Mouse (Mus musculus): ENCODE measurements at regions not wholly inside any gene's neighbourhood (a gene's known extent, or its start where the extent isn't known, plus 50 kb on each side); places are given as distances from the start of the nearest gene placed in this dataset.

DNA sequence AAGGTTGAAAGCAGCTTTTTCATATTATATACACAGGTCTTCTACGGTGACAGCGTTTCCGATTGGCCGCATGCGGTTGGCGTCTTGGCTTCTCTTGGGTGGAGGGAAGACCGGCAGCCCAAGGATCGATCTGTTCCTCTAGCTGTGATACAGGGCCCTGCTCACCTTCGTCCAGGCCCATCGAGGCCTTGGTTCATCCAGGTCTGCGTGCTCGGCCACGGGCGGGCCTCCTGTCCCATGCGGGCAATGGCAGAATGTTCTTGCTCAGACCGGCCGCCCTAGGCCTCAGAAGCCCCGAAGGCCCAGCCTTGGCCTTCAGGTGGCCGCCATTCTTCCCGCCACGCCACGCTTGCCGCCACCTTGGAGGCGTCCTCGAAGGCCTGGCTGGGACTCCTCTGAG is 194.4 kb upstream of the Ppp6c start:
- ATAC-seq = no peak

GRCm38 (mm10) chr2:39400336-39400735 is 174.1 kb upstream of the Ppp6c start:
- no peak for ATAC-seq

- ATAC-seq = no peak
Observed at GRCm38 (mm10) chr2:39399523-39399922, 173.3 kb upstream of the Ppp6c start.

- ATAC-seq = no peak
Observed at GRCm38 (mm10) chr2:39394643-39395042, 168.4 kb upstream of the Ppp6c start.

- no peak for ATAC-seq
Observed at GRCm38 (mm10) chr2:39377264-39377663, 151.0 kb upstream of the Ppp6c start.

- ATAC-seq = peak; percentile 96
Observed at GRCm38 (mm10) chr2:39373068-39373779, 147.0 kb upstream of the Ppp6c start.

DNA sequence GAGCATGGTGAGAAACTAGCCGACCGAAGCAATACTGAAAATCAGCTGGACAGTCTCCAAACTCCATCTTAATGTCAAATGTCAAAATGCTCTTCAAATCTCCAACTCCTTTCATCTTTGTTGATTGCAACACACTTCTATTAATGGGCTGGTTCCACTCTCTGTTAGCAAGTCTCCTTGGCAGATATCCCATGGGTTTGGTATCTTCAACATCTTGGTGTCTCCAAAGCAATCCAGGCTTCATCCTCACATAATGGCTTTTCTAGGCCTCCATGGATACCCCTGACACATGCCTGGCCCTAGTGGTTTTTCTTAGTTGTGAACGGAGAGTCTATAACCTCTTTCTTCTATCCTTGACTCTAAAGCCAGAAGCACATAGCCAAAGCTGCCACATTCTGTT is 118.0 kb upstream of the Ppp6c start:
- ATAC-seq = no peak

- no peak for ATAC-seq
Observed at GRCm38 (mm10) chr2:39340406-39340805, 114.2 kb upstream of the Ppp6c start.

GRCm38 (mm10) chr2:39338832-39339649 is 112.8 kb upstream of the Ppp6c start:
- ATAC-seq = no peak

DNA sequence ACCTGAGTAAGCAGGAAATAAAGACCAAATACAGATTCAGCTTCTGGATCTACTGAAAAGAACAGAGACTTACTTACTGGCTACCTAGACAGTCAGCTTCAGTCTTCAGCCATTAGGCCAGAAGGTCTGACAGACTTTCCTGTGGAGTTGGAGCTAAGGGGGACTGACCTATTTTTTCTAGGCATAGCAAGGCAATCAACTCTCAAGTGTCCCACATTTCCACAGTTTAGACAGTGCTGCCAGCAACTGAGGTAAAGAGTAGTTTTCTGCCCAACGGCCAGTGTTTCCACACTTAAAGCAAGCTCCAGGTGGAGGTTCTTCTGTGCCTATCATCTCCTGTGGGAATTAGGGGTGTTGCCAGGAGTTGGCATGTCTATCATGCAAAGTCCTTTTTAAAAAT is 111.3 kb upstream of the Ppp6c start:
- ATAC-seq = no peak

DNA sequence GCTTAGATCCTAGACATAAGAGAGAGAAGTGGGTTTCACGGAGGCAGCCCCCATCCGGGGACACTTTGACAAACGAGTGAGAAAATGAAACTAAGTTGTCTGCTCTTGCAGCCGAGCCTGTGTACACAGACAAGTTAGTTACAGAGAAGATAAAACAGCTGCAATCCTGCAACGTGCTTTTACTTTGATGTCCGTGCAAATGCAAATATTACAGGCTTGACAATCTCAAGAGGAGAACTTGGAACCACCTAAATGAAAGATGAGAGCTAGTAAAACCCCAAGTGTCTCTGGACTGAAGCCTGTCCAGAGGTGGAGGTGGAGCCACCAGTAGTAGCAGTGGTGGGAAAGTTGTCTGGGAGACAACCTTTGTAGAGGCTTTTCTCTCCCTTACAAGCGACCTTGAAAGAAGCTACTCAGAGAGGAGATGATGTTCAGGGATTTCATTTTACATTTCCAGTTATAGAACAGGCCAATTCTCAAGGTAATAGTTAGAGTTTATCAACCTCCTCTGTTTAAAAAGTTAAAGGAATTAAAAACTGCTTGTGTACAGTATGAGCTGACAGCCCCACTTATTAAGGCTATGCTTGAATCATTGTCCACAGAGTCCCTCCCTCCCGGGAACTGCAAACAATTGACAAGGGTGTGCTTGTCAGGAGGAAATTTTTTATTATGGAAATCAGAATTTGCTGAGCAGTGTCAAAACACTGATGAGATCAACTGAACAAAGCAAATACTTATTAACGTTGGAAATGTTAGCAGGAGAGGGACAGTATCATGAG is 99.7 kb upstream of the Ppp6c start:
- ATAC-seq = peak; percentile 86

GRCm38 (mm10) chr2:39325122-39325521 is 98.9 kb upstream of the Ppp6c start:
- peak; percentile 50 for ATAC-seq

DNA sequence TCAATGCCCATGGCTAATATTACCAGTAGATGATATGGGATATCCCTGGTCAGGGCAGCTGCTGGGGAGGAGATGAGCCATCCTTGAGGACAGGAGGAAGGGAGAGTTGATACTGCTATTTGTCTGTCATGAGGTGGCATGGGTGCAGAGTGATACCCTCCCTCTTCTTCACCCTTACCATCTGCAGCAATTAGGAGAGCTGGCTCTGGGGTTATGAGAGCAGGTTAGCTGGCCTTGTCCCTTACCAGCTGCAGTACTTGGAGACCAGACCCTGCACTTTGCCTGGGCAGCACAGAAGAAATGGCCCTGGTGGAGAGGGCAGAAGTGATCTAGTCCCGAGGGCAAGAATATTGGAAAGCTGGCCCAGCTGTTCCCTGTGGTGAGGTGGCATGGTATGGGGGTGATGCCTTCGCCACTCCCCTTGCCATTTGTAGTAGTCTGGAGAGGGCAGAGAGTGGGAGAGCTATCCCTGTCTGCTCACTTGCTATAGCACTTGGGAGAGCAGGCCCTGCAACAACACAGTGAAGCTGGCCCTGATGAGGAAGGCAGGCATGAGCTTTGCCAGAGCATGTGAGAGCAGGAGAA is 73.6 kb upstream of the Ppp6c start:
- no peak for ATAC-seq

DNA sequence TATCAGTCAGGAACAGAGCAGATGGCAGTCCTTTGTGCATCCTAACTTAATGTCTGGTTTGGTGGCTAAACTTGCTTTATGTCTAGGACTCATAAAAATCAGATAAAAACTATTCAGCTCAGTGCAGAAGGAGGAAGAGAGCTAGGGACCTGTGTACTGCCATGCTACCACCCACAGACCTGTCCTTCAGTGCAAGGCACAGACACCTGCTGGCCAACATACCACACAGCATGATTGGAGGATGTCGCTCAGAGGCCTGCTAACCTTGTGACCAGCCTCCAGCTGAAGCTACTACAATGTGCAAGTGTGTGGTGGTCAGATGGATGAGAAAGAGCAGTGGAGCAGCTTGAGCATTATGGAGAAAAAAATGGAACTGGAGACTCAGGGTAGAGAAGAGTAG is 73.0 kb upstream of the Ppp6c start:
- ATAC-seq = no peak

- ATAC-seq = no peak
Observed at GRCm38 (mm10) chr2:39295435-39295834, 69.2 kb upstream of the Ppp6c start.

- ATAC-seq = no peak
Observed at GRCm38 (mm10) chr2:39278218-39278617, 52.0 kb upstream of the Ppp6c start.

All from CD4-positive, CD25-positive, alpha-beta regulatory T cell, adult 4 months (primary cell).